Mouse (Mus musculus): Measurements from ENCODE around the gene B430306N03Rik. TPM values are rescaled to one million over a fixed set of nuclear protein-coding genes. Genes with fewer than 3 reads are reported as not detected.

B430306N03Rik gene
- polyA plus RNA-seq, 1 experiment: not detected

- Histone ChIP-seq H3ac (ENCODE audit: control insufficient read depth, insufficient read length, low read depth) (no peak overlapping the region), H3K79me2 (ENCODE audit: control insufficient read depth, insufficient read depth) (no peaks in the 10 kb centered on the region), H3K4me3 (ENCODE audit: insufficient read depth, poor library complexity, severe bottlenecking) (no peak overlapping the region), H3K36me3 (ENCODE audit: control insufficient read depth, insufficient read depth) (no peaks in the 10 kb centered on the region), H3K27me3 (ENCODE audit: control insufficient read depth, insufficient read depth, insufficient read length) (no peaks in the 10 kb centered on the region), H3K79me3 (ENCODE audit: low read depth) (no peaks in the 10 kb centered on the region)
- TF ChIP-seq MYOD1 (IDR thresholded peaks at IDR 0.05; ENCODE audit: control insufficient read depth, insufficient read length, low read depth): no peak
- no peak for TF ChIP-seq MYOG (IDR thresholded peaks at IDR 0.05; ENCODE audit: control insufficient read depth, extremely low read depth, insufficient read length)
- TF ChIP-seq CEBPB (IDR thresholded peaks at IDR 0.05; ENCODE audit: low read depth): no peak
- no peak for TF ChIP-seq FOSL1 (IDR thresholded peaks at IDR 0.05; ENCODE audit: insufficient read depth, low read length, poor library complexity, severe bottlenecking)
Observed at GRCm38 (mm10) chr17:48312124-48312523, 3.8 kb upstream of the B430306N03Rik start.

- no peak for TF ChIP-seq CEBPB (IDR thresholded peaks at IDR 0.05; ENCODE audit: low read depth)
- no peak for TF ChIP-seq MAX (IDR thresholded peaks at IDR 0.05)
- TF ChIP-seq FOSL1 (IDR thresholded peaks at IDR 0.05; ENCODE audit: insufficient read depth, low read length, poor library complexity, severe bottlenecking): no peak
- TF ChIP-seq USF1 (IDR thresholded peaks at IDR 0.05; ENCODE audit: low read depth): no peak
- no peak for TF ChIP-seq MYOG (IDR thresholded peaks at IDR 0.05; ENCODE audit: control insufficient read depth, extremely low read depth, insufficient read length)
- TF ChIP-seq CTCF (IDR thresholded peaks at IDR 0.05; ENCODE audit: control insufficient read depth, insufficient read depth, insufficient read length): no peak
- no peak for TF ChIP-seq MYOD1 (IDR thresholded peaks at IDR 0.05; ENCODE audit: control insufficient read depth, insufficient read length, low read depth)
- Histone ChIP-seq H3ac (ENCODE audit: control insufficient read depth, insufficient read length, low read depth) (no peak overlapping the region), H3K79me2 (ENCODE audit: control insufficient read depth, insufficient read depth) (no peaks in the 10 kb centered on the region), H3K4me3 (ENCODE audit: insufficient read depth, poor library complexity, severe bottlenecking) (no peak overlapping the region), H3K79me3 (ENCODE audit: low read depth) (no peaks in the 10 kb centered on the region), H3K27me3 (ENCODE audit: control insufficient read depth, insufficient read depth, insufficient read length) (no peaks in the 10 kb centered on the region), H3K36me3 (ENCODE audit: control insufficient read depth, insufficient read depth) (no peaks in the 10 kb centered on the region)
Observed at GRCm38 (mm10) chr17:48318686-48319085, 2.7 kb downstream of the B430306N03Rik start.

GRCm38 (mm10) chr17:48321279-48321678 is 5.3 kb downstream of the B430306N03Rik start:
- TF ChIP-seq CTCF (IDR thresholded peaks at IDR 0.05; ENCODE audit: control insufficient read depth, insufficient read depth, insufficient read length) (no peak), CEBPB (IDR thresholded peaks at IDR 0.05; ENCODE audit: low read depth) (no peak)
- Histone ChIP-seq H3K4me3 (ENCODE audit: insufficient read depth, poor library complexity, severe bottlenecking) (no peak overlapping the region), H3K79me3 (ENCODE audit: low read depth) (no peaks in the 10 kb centered on the region), H3K27me3 (ENCODE audit: control insufficient read depth, insufficient read depth, insufficient read length) (no peaks in the 10 kb centered on the region), H3ac (ENCODE audit: control insufficient read depth, insufficient read length, low read depth) (no peak overlapping the region), H3K36me3 (ENCODE audit: control insufficient read depth, insufficient read depth) (no peaks in the 10 kb centered on the region), H3K79me2 (ENCODE audit: control insufficient read depth, insufficient read depth) (no peaks in the 10 kb centered on the region)

- Histone ChIP-seq H3K27me3 (ENCODE audit: control insufficient read depth, insufficient read depth, insufficient read length) (no peaks in the 10 kb centered on the region), H3K79me2 (ENCODE audit: control insufficient read depth, insufficient read depth) (no peaks in the 10 kb centered on the region), H3K36me3 (ENCODE audit: control insufficient read depth, insufficient read depth) (no peaks in the 10 kb centered on the region), H3ac (ENCODE audit: control insufficient read depth, insufficient read length, low read depth) (no peak overlapping the region), H3K4me3 (ENCODE audit: insufficient read depth, poor library complexity, severe bottlenecking) (no peak overlapping the region), H3K79me3 (ENCODE audit: low read depth) (no peaks in the 10 kb centered on the region)
- no peak for TF ChIP-seq FOSL1 (IDR thresholded peaks at IDR 0.05; ENCODE audit: insufficient read depth, low read length, poor library complexity, severe bottlenecking)
- TF ChIP-seq MAX (IDR thresholded peaks at IDR 0.05): no peak
- no peak for TF ChIP-seq CTCF (IDR thresholded peaks at IDR 0.05; ENCODE audit: control insufficient read depth, insufficient read depth, insufficient read length)
- no peak for TF ChIP-seq USF1 (IDR thresholded peaks at IDR 0.05; ENCODE audit: low read depth)
- TF ChIP-seq MYOD1 (IDR thresholded peaks at IDR 0.05; ENCODE audit: control insufficient read depth, insufficient read length, low read depth): no peak
- no peak for TF ChIP-seq CEBPB (IDR thresholded peaks at IDR 0.05; ENCODE audit: low read depth)
- no peak for TF ChIP-seq MYOG (IDR thresholded peaks at IDR 0.05; ENCODE audit: control insufficient read depth, extremely low read depth, insufficient read length)
Observed at GRCm38 (mm10) chr17:48323236-48323635, 7.3 kb downstream of the B430306N03Rik start.

GRCm38 (mm10) chr17:48324258-48324657 is 8.3 kb downstream of the B430306N03Rik start:
- Histone ChIP-seq H3K79me2 (ENCODE audit: control insufficient read depth, insufficient read depth) (no peaks in the 10 kb centered on the region), H3K4me3 (ENCODE audit: insufficient read depth, poor library complexity, severe bottlenecking) (no peak overlapping the region), H3K27me3 (ENCODE audit: control insufficient read depth, insufficient read depth, insufficient read length) (no peaks in the 10 kb centered on the region), H3ac (ENCODE audit: control insufficient read depth, insufficient read length, low read depth) (no peak overlapping the region), H3K79me3 (ENCODE audit: low read depth) (no peaks in the 10 kb centered on the region), H3K36me3 (ENCODE audit: control insufficient read depth, insufficient read depth) (no peaks in the 10 kb centered on the region)
- TF ChIP-seq MYOG (IDR thresholded peaks at IDR 0.05; ENCODE audit: control insufficient read depth, extremely low read depth, insufficient read length): no peak
- no peak for TF ChIP-seq USF1 (IDR thresholded peaks at IDR 0.05; ENCODE audit: low read depth)
- no peak for TF ChIP-seq MYOD1 (IDR thresholded peaks at IDR 0.05; ENCODE audit: control insufficient read depth, insufficient read length, low read depth)
- no peak for TF ChIP-seq MAX (IDR thresholded peaks at IDR 0.05)
- no peak for TF ChIP-seq CTCF (IDR thresholded peaks at IDR 0.05; ENCODE audit: control insufficient read depth, insufficient read depth, insufficient read length)
- no peak for TF ChIP-seq CEBPB (IDR thresholded peaks at IDR 0.05; ENCODE audit: low read depth)
- TF ChIP-seq FOSL1 (IDR thresholded peaks at IDR 0.05; ENCODE audit: insufficient read depth, low read length, poor library complexity, severe bottlenecking): no peak

GRCm38 (mm10) chr17:48325093-48325492 is 9.2 kb downstream of the B430306N03Rik start:
- H3K79me2 ChIP-seq (ENCODE audit: control insufficient read depth, insufficient read depth): no peaks in the 10 kb centered on the region
- H3K4me3 ChIP-seq (ENCODE audit: insufficient read depth, poor library complexity, severe bottlenecking): no peak overlapping the region
- no peaks in the 10 kb centered on the region for H3K27me3 ChIP-seq (ENCODE audit: control insufficient read depth, insufficient read depth, insufficient read length)
- H3K36me3 ChIP-seq (ENCODE audit: control insufficient read depth, insufficient read depth): no peaks in the 10 kb centered on the region
- no peak for TF ChIP-seq CEBPB (IDR thresholded peaks at IDR 0.05; ENCODE audit: low read depth)
- no peak for TF ChIP-seq MAX (IDR thresholded peaks at IDR 0.05)
- H3ac ChIP-seq (ENCODE audit: control insufficient read depth, insufficient read length, low read depth): no peak overlapping the region
- no peaks in the 10 kb centered on the region for H3K79me3 ChIP-seq (ENCODE audit: low read depth)
